Mouse (Mus musculus): Measurements from ENCODE around the gene Fastk. TPM values are rescaled to one million over a fixed set of nuclear protein-coding genes. Genes with fewer than 3 reads are reported as not detected.

The Fastk gene
- total RNA-seq, 2 experiments from 2014 or later = 239 to 243 TPM

DNA sequence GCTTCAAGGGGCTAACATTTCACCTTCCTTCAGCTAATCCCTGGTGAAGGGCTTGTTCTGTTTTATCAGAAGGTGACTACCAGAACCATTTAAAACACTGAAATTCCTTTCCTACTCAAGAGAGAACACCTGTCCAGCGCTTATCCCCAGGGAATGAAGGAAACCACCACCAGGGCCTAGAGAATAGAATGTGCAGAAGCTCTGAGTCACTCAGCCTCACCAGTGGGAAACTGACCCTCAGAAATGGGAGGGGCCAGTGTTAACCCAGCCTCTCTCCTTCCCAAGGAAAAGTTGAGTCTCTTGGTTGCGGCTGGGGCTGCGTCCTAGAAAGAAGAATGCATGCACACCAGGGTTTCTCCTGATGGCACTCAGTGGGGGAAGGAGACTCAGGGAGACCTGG, 10.0 kb upstream of the Fastk start:
- intact Hi-C loops (cut with DNase I) = loop anchor here (2.0 kb wide), 1 partner anchor 14 kb away; no protein-coding TSS in a partner anchor
- DNase-seq = no peak

GRCm38 (mm10) chr5:24453985-24454303, 8.9 kb upstream of the Fastk start:
- DNase-seq = no peak
- intact Hi-C loops (cut with DNase I) = loop anchor here (2.0 to 5.0 kb wide), 2 partner anchors 15 to 37 kb away; no protein-coding TSS in a partner anchor

GRCm38 (mm10) chr5:24453283-24453984, 8.3 kb upstream of the Fastk start:
- intact Hi-C loops (cut with DNase I) = loop anchor here (5.0 kb wide), 1 partner anchor 36 kb away; no protein-coding TSS in a partner anchor
- DNase-seq = no peak

DNA sequence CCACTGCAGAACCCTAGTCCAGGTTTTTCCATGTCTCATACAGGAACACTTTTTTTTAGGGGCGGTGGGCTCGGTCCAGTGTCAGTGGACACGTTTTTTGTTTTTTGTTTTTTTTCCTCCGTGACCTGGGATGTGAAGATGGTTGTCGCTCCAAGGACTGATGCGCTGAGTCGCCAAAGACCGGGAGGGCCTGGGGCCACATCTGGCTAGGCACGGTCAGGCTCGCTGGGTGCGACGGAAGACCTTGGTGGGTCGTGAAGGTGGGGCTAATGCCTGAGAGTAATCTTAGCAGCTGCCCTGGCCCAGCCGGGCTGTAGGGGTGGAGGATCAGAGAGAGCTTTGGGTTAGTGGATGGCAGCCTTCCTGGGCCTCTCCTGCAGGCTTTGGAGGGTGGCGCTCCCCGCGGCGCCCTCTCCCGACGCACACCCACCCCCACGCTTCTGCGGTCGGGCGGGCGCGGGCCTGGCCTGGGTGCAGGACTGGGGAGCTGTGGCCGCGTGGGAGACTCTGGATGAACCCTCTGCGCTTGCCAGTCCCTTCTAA, 7.7 kb upstream of the Fastk start:
- DNase-seq = peak; percentile 34 to 55
- intact Hi-C loops (cut with DNase I) = loop anchor here (5.0 kb wide), 1 partner anchor 35 kb away; no protein-coding TSS in a partner anchor

DNA sequence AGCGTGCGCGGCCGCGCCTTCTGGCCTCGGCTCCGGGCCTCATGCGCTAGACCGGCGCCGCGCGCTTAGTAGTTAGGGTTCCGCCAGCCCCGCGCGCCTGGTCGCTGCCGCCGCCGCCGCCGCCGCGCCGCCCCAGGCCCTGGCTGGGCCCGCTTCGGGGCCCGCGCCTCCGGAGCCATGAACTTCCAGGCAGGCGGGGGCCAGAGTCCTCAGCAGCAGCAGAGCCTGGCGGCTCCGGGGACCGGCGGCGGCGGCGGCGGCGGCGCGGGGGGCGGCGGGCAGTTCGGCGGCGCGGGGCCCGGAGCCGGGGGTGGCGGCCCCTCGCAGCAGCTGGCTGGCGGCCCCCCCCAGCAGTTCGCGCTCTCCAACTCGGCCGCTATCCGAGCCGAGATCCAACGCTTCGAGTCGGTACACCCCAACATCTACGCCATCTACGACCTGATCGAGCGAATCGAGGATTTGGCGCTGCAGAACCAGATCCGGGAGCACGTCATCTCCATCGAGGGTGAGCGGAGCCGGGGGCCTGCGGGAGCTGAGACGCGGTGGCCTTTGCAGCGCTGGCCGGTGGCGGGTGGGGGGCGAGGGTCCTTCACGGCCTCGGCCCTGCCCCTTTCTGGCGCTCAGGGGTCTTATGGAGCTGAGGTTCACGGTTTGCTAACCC, 7.1 kb upstream of the Fastk start, which contains the start of gene Agap3:
Gene Agap3, plus strand, starts transcription at position 148 of the 661 bp plus-strand sequence.
- intact Hi-C loops (cut with DNase I) = loop anchor here (5.0 kb wide), 1 partner anchor 35 kb away; no protein-coding TSS in a partner anchor
- peak; percentile 33 to 40 for DNase-seq

GRCm38 (mm10) chr5:24451264-24452029, 6.4 kb upstream of the Fastk start:
- intact Hi-C loops (cut with DNase I) = loop anchor here (5.0 kb wide), 1 partner anchor 34 kb away; no protein-coding TSS in a partner anchor
- peak; percentile 90 to 92 for DNase-seq

DNA sequence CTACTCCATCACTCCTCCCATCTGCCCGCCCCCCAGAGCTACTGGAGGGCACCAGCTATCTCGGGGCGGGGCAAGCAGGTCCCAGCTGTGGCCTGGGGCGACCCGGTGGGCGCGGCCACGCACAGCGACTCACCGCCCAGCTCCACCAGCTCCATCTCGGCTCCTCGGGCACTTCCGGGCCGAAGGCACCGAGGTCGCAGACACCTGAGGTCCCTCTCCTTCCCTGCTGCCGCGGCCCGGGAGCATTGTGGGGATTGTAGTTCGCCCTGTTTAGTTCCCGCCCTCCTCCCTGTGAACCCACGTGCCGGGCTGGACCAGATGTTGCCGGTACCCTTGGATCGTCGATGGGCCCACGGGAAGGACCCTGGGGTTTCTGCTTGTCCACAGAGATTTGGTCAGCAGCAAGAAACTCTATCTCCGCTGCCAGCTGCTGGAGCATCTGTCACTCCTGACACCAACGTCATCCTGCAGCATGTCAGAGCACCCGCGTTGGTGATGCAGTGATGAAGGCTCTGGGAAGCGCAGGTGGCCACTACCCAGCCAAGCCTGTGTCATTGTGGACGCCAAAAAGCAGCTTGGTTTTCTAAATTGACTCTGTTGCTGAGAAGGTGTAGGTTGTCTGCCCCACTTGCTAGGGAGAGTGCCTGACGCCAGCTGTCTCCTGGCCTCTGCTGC, 2.7 kb upstream of the Fastk start, which contains the start of gene Tmub1:
Gene Tmub1, minus strand, starts transcription at position 231 of the 675 bp plus-strand sequence.
- intact Hi-C loops (cut with DNase I) = no loop called here
- peak; percentile 77 to 83 for DNase-seq

GRCm38 (mm10) chr5:24446630-24447029, 1.5 kb upstream of the Fastk start:
- intact Hi-C loops (cut with DNase I) = no loop called here
- DNase-seq = no peak

DNA sequence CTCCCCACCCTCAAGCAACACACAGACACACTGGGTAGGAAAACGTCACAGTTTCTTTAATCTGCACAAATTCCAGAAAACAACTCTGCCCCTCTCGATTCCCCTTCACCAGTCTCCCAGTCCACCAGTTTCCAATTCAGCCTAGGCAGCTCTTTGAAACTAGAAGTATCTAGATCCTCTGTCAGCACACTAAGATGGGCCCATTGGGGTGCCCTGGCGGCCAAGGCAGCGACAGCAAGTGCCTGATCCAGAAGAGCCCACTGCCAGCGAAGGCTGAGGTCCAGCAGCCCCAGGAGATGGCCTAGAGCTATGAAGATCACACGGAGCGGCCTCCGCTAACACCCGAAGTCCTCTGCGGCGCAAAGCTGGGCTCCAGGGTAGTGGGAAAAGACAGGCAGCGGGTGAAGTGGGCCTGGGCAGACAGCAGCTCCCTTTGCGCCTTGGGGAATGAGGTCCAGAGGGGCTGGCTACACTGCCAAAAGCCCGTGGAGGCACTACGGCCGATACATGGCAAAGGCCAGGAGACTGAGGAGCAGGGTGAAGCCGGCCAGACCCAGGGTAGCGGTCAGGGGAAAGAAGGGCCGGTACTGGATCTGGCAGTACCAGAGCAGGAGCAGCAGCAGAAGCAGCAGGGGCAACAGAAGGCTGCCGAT, 467 bp upstream of the Fastk start:
- no peak for DNase-seq
- intact Hi-C loops (cut with DNase I) = no loop called here

DNA sequence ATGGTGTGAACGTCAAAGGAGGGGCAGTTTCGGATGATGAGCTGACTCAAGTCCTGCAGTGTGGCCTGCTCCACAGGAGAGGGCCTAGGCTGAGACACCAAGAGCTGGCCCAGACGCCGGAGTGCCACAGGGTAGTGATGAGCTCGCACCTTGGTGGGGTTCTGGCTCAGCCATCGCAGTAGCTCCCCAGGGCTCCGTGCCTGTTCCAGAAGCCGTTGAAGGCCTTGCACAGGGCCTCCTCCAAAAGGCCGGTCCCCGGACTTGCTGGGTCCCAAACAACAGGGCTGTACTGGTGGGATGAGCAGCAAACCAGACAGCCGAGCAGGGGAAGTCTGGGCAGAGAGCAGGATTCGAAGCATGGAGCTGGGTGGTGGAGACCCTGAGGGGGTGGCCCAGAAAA, 1.2 kb downstream of the Fastk start:
- intact Hi-C loops (cut with DNase I) = loop anchor here (2.0 kb wide), 1 partner anchor 17 kb away; no protein-coding TSS in a partner anchor
- no peak for DNase-seq

DNA sequence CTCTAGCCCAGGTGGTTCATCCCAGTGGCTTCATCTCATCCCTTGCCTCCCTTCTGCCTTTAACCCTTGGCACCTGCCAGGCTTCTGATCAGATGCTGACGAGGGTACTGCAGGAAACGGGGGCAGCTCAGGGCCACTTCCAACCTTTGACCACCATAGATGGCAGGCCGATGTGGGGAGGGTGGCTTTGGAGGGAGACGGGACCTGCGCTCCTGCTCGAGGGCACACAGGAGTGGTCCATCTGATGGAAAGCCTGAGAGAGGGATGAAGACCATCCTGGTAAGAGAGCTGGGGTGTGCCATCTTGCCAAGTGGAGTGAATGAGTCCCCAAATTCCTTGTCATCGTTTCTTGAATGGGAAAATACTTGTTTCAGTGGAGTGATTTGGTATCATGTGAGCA, 1.9 kb downstream of the Fastk start:
- DNase-seq = no peak
- intact Hi-C loops (cut with DNase I) = loop anchor here (2.0 kb wide), 1 partner anchor 16 kb away; no protein-coding TSS in a partner anchor

DNA sequence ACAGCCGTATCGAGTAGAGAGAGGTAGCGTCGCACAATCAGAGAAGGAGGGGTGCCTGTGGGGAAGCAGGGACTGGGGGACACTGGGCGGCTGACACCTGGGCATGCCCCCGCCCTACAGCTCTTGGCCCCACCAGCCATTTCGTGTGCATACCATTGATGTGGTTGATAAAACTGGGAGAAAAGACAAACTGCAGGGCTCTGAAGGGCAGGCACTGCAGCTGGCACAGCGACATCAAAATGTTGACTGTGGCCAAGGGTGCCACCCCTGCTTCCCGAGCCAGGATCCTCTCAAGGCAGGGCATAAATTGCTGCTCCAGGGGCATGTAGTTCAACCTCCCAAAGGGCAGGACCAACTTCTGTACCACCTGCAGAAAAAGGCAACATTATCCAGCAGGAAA, 3.1 kb downstream of the Fastk start:
- DNase-seq = no peak
- intact Hi-C loops (cut with DNase I) = loop anchor here (2.0 kb wide), 1 partner anchor 15 kb away; no protein-coding TSS in a partner anchor

- no peak for DNase-seq
- intact Hi-C loops (cut with DNase I) = no loop called here
Measured at GRCm38 (mm10) chr5:24441187-24441586, 3.9 kb downstream of the Fastk start.

DNA sequence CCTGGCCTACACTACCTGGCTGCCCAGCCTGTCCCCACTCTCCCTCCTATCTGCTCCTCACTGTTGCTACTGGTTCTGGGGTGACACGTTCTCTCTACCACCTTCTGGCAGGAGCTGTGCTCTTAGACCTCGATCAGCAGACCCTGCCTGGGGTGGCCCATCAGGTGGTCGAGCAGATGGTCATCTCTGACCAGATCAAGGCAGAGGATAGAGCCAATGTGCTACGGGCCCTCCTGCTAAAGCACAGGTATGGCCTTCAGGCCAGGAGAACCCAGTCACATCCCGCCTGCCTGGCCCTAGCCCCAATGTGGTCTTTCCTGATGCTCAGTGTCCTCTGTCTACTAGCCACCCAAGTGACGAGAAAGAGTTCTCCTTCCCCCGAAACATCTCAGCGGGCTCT, 11.1 kb downstream of the Fastk start:
- intact Hi-C loops (cut with DNase I) = no loop called here
- DNase-seq = no peak

DNA sequence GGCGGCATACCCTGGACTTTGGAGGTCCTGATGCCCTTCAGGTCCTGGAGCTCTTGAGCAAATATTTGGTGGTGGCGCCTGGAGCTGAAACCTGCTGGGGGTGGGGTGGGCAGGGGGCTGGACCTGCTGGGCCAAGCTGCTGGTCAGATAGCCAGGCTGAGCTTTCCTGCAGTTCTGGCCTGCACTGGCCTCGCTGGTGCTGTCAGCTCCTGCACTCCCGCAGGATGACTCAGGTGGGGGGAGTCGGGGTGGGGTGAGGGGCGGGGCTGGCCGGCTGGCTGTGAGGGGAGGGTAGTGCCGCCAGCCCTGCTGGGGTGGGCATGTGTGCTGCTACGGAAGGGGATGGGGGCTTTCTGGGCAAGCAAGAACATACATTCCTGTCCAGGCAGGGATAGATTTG, 16.5 kb downstream of the Fastk start:
- no peak for DNase-seq
- intact Hi-C loops (cut with DNase I) = no loop called here

DNA sequence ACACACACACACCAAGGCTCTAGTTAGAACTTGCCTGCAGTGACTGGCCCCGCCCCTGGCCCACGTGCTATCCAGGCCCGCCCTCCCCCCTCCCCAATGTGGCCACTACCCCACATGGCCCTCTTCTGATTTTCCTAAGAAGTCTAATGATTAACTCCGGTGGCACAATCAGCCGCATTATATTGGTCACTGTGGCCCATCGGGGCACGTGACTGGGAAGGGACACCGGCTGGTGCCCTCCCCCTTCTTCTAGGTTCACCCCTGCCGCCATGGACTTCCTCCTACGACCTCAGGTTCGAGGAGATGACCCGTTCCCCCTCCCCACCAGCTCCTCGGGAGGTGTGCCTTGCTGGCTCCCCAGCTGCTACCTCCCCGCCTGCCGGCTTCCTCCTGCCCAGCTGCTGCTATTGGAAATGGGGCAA, 17.1 kb downstream of the Fastk start:
- DNase-seq = no peak
- intact Hi-C loops (cut with DNase I) = loop anchor here (2.0 kb wide), 1 partner anchor 15 kb away; no protein-coding TSS in a partner anchor

- intact Hi-C loops (cut with DNase I) = loop anchor here (2.0 kb wide), 1 partner anchor 16 kb away; no protein-coding TSS in a partner anchor
- no peak for DNase-seq
Measured at GRCm38 (mm10) chr5:24427285-24427633, 17.8 kb downstream of the Fastk start.

- intact Hi-C loops (cut with DNase I) = loop anchor here (2.0 kb wide), 1 partner anchor 16 kb away; no protein-coding TSS in a partner anchor
- no peak for DNase-seq
Measured at GRCm38 (mm10) chr5:24426556-24427284, 18.4 kb downstream of the Fastk start.
